9 mouse cellular contexts compared by ENCODE assay signal in the genomic region with DNA sequence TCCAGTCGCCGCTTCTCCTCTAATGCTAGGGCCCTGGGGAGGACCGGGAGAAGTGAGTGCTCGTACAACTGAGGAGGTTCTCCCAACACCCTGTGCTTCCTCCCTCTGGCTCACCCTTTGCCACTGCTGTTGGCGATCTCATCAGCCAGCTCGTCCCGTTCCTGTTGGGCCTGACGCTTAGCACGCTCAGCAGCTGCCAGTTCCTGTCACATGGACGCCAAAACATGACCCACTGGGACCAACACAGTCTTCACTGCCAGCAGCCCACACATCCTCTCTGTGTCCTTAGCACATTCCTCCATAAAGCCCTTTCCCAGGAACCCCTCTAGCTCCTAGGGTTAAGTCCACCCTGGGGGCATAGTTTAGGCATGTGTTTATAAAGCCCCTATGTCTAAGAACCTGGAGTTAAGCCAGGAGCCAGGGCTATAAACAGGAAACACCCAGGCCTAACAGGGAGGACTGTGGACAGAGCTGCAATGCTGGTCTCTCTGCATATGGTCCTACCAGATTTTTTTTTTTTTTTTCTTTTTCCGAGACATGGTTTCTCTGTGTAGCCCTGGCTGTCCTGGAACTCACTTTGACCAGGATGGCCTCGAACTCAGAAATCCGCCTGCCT. TPM values are rescaled to one million over a fixed set of nuclear protein-coding genes. Genes with fewer than 3 reads are reported as not detected.
A peak's percentile ranks its signal among the peaks of the same experiment; 100 is the strongest.
DNase-seq lines count a peak whose midpoint lies in the region; ATAC-seq lines count a peak whose summit lies in the region.
"Had no signal": no experiment of that assay in that cellular context is flagged by ENCODE, and none has a peak within 500 bp of the region (broad histone marks: within the 10 kb centered on the region; RNA-seq: fewer than 3 reads in every experiment).

No protein-coding gene starts in this region.

- peak; percentile 66 for DNase-seq in adrenal gland, adult 2 months
- no peak for DNase-seq in adrenal gland, postnatal 4 days (ENCODE audit: low spot score in 2 of 2)
- peak; percentile 50 for DNase-seq in urinary bladder, postnatal 14 days (ENCODE audit: low spot score)
- DNase-seq in urinary bladder, postnatal 10 days (ENCODE audit: low spot score): no peak
- DNase-seq in kidney, postnatal 36 days: peak; percentile 63 to 74
- peak; percentile 62 for DNase-seq in testis, postnatal 14 days (ENCODE audit: low spot score)
- no peak for DNase-seq in embryo, embryonic 10.5 days (ENCODE audit: low spot score)

- ATAC-seq in CD4-positive, CD25-positive, alpha-beta regulatory T cell, adult 4 months: no peak

RNA-seq across cellular contexts. Expression of gene Apol8, which starts 7.7 kb away (rescaled TPM):
- total RNA-seq in adrenal gland, adult 2 months (2021): not detected
- not detected in 2 replicates for polyA plus RNA-seq in adrenal gland, adult 2 months (2012; rRNA removed)
- 1 to 10 TPM; 1.7 to 4.8 TPM for total RNA-seq in adrenal gland, postnatal 4 days (2021)
- not detected for polyA plus RNA-seq in CD4-positive, CD25-positive, alpha-beta regulatory T cell, adult 4 months (2017; shearing (Covaris generic))

RNA-seq across cellular contexts. Expression of gene Apol9b, which starts 35.7 kb away (rescaled TPM):
- total RNA-seq in adrenal gland, adult 2 months (2021): 1 to 10 TPM in 1 of 2 experiments, under 1 TPM in 1; 0.58 to 1.5 TPM
- 1.5 and 3.2 TPM in 2 replicates for polyA plus RNA-seq in adrenal gland, adult 2 months (2012; rRNA removed)
- total RNA-seq in adrenal gland, postnatal 4 days (2021): under 1 TPM; 0.20 to 0.25 TPM
- polyA plus RNA-seq in CD4-positive, CD25-positive, alpha-beta regulatory T cell, adult 4 months (2017; shearing (Covaris generic)): 10 to 100 TPM; 50.3 to 80.6 TPM
- polyA plus RNA-seq: midbrain, embryonic 11.5 days had no signal

Comparison
In these comparisons a context has a peak if more than half of its experiments do, and no peak if none do; other contexts are left out.
1. DNase-seq: peak in adrenal gland, adult 2 months (single experiment), urinary bladder, postnatal 14 days (single experiment), kidney, postnatal 36 days (2 of 2) and testis, postnatal 14 days (single experiment); none in adrenal gland, postnatal 4 days (0 of 2), urinary bladder, postnatal 10 days (single experiment) and embryo, embryonic 10.5 days (single experiment).